Mouse (Mus musculus): ENCODE results near the gene Asna1.
A peak's percentile ranks its signal among the peaks of the same experiment; 100 is the strongest.

DNA sequence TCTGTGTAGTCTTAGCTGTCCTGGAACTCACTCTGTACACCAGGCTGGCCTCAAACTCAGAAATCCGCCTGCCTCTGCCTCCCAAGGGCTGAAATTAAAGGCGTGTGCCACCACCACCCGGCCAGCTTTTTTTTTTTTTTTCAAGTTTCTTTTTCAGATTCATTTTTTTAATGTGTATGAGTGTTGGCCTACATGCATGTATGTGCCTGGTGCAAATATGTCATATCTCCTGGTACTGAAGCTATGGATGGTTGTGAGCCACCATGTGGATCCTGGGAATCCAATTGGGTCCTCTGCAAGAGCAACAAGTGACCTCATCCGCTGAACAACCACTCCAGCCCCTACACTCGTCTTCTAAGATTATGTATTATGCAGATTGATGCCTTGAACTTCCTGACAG lies 37.7 kb downstream of the Asna1 start:
- no peak for TF ChIP-seq HCFC1 (IDR thresholded peaks at IDR 0.05; ENCODE audit: borderline replicate concordance, insufficient read depth, low read length)
- TF ChIP-seq ZNF384 (IDR thresholded peaks at IDR 0.05; ENCODE audit: low read depth, low read length), result 0 out of 2 replicates have a peak, but pooled peaks have one; percentile 10
- TF ChIP-seq CHD2 (IDR thresholded peaks at IDR 0.05; ENCODE audit: low read depth, low read length), result no peak
- TF ChIP-seq MAFK (IDR thresholded peaks at IDR 0.05; ENCODE audit: insufficient read depth, low read depth, low read length), result no peak
- no peak for TF ChIP-seq ZC3H11A (IDR thresholded peaks at IDR 0.05; ENCODE audit: borderline replicate concordance, low read depth, low read length)
